Mouse (Mus musculus) liver, embryonic 14.5 days (tissue): ENCODE results near the gene Radil. TPM values are rescaled to one million over a fixed set of nuclear protein-coding genes. Genes with fewer than 3 reads are reported as not detected.

Experiments
- ATAC-seq: fragments of 200-750 bp; cut with Nextera tagmentation; 2 replicates; pipeline ENCODE4 v1.8.0; 2017; ENCODE audit warnings: moderate number of reproducible peaks, mild to moderate bottlenecking, moderate library complexity; ENCODE audit not compliant: insufficient read depth
- DNase-seq, 3 experiments: peaks; one replicate each; pipeline ENCODE4 v3.0.0-alpha.2; 2012 to 2013; ENCODE audit warnings: low read depth in 3 of 3, low spot score in 3 of 3
- H3K27ac ChIP-seq: fragments of 300-500 bp; sonication (generic); 2 replicates; pipeline ENCODE4 v1.5.1; 2014; ENCODE audit warnings: moderate library complexity, mild to moderate bottlenecking, control low read depth, inconsistent platforms
- H3K27me3 ChIP-seq: fragments of 300-500 bp; sonication (generic); 2 replicates; pipeline ENCODE4 v1.6.1; 2014; ENCODE audit warnings: mild to moderate bottlenecking, low read length, moderate library complexity; ENCODE audit not compliant: control insufficient read depth, insufficient read depth
- H3K36me3 ChIP-seq: fragments of 300-500 bp; sonication (generic); replicated peaks from 2 replicates; pipeline ENCODE4 v1.6.1; 2014; ENCODE audit warnings: low read depth; ENCODE audit not compliant: control insufficient read depth, insufficient read depth
- H3K4me1 ChIP-seq, 2 experiments: fragments of 200-500 bp in 1 of 2; fragments of 300-500 bp in 1 of 2; sonication (generic) in 1 of 2; replicated peaks; 2 replicates each; pipeline ENCODE4 v1.6.1; 2012 to 2014; ENCODE audit warnings: antibody characterized with exemption in 1 of 2, inconsistent platforms in 1 of 2, low read length in 1 of 2; ENCODE audit not compliant: control insufficient read depth in 2 of 2, insufficient read depth in 2 of 2
- H3K4me2 ChIP-seq: fragments of 300-500 bp; sonication (generic); 2 replicates; pipeline ENCODE4 v1.6.1; 2014; ENCODE audit warnings: low read depth, mild to moderate bottlenecking, control low read depth, moderate library complexity
- H3K4me3 ChIP-seq, 2 experiments: fragments of 200-500 bp in 1 of 2; fragments of 300-500 bp in 1 of 2; sonication (generic) in 1 of 2; 2 replicates each; pipeline ENCODE4 v1.5.1; 2012 to 2014; ENCODE audit warnings: low read depth in 2 of 2, low read length in 2 of 2, mild to moderate bottlenecking in 2 of 2, control low read depth in 1 of 2, inconsistent platforms in 1 of 2, moderate library complexity in 1 of 2; ENCODE audit not compliant: insufficient read depth in 1 of 2
- H3K9ac ChIP-seq: fragments of 300-500 bp; sonication (generic); replicated peaks from 2 replicates; pipeline ENCODE4 v1.6.1; 2014; ENCODE audit warnings: mild to moderate bottlenecking, control low read depth, moderate library complexity
- H3K9me3 ChIP-seq: fragments of 300-500 bp; sonication (generic); 2 replicates; pipeline ENCODE4 v1.6.1; 2016; ENCODE audit warnings: low read length, mixed read lengths; ENCODE audit not compliant: control insufficient read depth
- CTCF ChIP-seq: IDR thresholded peaks from 2 replicates; pipeline ENCODE4 v1.5.1; 2016; ENCODE audit warnings: antibody characterized with exemption, low read depth, control low read depth
- EP300 ChIP-seq: IDR thresholded peaks from 2 replicates; pipeline ENCODE4 v1.6.1; 2016; ENCODE audit warnings: antibody characterized with exemption, low read depth
- WGBS: fragments of 180-500 bp; shearing (Covaris S2); extraction: QIAGEN DNeasy Blood & Tissue Kit; methylation state at CpG from one replicate; pipeline ENCODE4 v1.1.7; 2014; ENCODE audit not compliant: insufficient replicate concordance; 5-methylcytosine and 5-hydroxymethylcytosine counted together
- polyA plus RNA-seq, 2 experiments: library from polyadenylated mRNA; depleted of rRNA in 1 of 2; stranded (reverse) in 1 of 2; unstranded in 1 of 2; fragments of >200 nt; fragmentation: Nextera tagmentation in 1 of 2; extraction: Ambion mirVana in 1 of 2; gene quantifications; 2 replicates each; pipeline versions ENCODE4 v1.2.1 to v1.2.3; 2012 to 2014

The Radil gene
- polyA plus RNA-seq, 2 experiments = 0.03 to 0.05 TPM

DNA sequence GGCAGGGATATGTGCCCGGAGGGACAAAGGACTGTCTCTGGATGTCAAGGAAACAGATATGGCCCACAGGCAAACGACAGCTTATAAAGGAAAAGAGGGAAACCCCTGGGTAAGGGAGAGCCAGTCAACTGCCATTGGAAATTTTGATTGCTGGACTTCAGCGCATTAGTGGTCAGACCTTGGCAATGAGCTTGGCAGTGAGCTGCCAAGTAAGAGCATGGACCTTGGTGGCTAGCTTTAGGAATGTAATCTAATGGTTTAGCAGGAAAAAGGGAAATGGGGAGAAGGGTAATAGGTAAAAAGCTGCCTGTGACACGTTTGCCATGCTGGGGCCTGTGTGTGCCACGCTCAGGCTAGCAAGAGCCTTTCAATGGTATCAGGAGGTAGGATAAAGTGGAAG lies 5.0 kb upstream of the Radil start:
- 48% methylated on average over 5 of the region's 5 CpGs for WGBS
- ATAC-seq = no peak

DNA sequence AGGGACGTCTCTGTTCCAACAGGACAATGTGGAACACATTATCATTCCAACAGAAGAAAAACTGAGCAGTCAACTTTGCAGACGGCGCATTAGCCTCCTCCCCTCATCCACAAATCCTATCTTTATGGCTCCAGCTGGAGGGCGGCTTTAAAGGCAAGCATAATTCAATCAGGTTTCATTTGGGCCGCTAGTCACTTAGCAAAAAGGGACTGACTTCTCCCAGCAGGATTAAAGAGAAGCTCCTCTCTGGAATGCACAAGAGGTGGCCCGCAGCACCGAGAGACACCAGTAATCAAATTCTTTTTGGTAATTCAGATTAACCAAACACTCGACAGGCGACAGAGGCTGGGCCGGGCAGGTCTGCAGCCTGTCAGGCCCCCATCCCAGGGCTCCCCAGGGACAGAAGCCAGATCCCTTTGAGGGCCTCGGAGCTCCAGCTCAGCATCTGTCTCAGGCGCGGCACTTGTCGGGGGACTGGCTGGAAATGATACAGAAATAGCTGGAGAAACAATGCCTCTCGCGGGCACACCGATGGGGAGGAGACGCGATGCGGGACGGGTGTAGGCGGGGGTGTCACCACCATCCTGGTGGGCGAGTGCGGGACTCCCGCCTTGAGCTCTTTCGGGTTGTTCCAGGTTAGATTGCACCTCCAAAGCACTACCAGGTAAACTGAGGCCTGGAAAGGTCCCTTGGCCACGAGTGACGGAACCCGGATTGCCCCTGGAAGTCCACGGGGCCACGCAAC lies 765 bp downstream of the Radil start:
- Histone ChIP-seq H3K27ac (no peak overlapping the region), H3K9me3 (no peaks in the 10 kb centered on the region; the same call in 1 of the 2 replicates)

More for the DNA sequence above, 5.0 kb upstream of the Radil start:
- Histone ChIP-seq H3K4me3 (no peak overlapping the region), H3K4me1 (no peaks in the 10 kb centered on the region), H3K27me3 (peaks cover 2% of the 10 kb centered on the region), H3K27ac (no peak overlapping the region), H3K4me2 (no peak overlapping the region), H3K36me3 (no peaks in the 10 kb centered on the region), H3K9ac (no peak overlapping the region), H3K9me3 (no peaks in the 10 kb centered on the region; the same call in 1 of the 2 replicates)
- no peak for TF ChIP-seq CTCF
- DNase-seq = no peak

DNA sequence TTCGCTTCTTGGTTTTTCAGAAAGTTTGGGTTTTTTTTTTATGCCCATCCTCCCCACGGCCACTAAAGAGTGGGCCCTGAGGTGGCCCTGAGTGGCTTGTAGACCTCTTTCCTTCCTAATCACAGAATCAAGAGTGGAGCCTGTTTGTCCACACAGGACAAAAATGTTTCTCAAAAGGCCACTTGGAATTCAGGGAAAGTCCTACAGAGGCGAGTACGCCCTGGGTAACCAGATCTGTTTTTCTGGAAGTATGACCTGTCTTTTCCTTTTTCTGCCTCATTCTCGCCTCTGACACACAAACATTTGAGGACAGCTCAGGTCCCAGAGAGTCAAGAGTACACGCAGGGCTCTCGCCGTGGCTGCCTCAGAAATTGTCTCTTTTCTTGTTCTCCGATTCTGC lies 1.5 kb downstream of the Radil start:
- no peak for DNase-seq
- TF ChIP-seq EP300 = no peak
- TF ChIP-seq CTCF = no peak
- Histone ChIP-seq H3K4me1 (no peaks in the 10 kb centered on the region), H3K27ac (no peak overlapping the region), H3K4me3 (no peak overlapping the region), H3K36me3 (no peaks in the 10 kb centered on the region), H3K9me3 (no peaks in the 10 kb centered on the region; the same call in 1 of the 2 replicates), H3K27me3 (peaks cover 19% of the 10 kb centered on the region), H3K9ac (no peak overlapping the region), H3K4me2 (no peak overlapping the region)
- 55% methylated on average over 9 of the region's 9 CpGs for WGBS
- ATAC-seq = no peak

More for the DNA sequence above, 765 bp downstream of the Radil start:
- Histone ChIP-seq H3K4me2 (peak overlapping the region; percentile 58), H3K36me3 (no peaks in the 10 kb centered on the region), H3K4me1 (no peaks in the 10 kb centered on the region), H3K9ac (no peak overlapping the region), H3K4me3 (peak overlapping the region; percentile 19 to 47; a peak in 3 of 4 replicates), H3K27me3 (peaks cover 19% of the 10 kb centered on the region)
- 14% methylated on average over 31 of the region's 31 CpGs for WGBS
- ATAC-seq = 0 out of 2 replicates have a peak, but pooled peaks have one; percentile 11
- TF ChIP-seq EP300 (no peak), CTCF (no peak)
- no peak for DNase-seq

DNA sequence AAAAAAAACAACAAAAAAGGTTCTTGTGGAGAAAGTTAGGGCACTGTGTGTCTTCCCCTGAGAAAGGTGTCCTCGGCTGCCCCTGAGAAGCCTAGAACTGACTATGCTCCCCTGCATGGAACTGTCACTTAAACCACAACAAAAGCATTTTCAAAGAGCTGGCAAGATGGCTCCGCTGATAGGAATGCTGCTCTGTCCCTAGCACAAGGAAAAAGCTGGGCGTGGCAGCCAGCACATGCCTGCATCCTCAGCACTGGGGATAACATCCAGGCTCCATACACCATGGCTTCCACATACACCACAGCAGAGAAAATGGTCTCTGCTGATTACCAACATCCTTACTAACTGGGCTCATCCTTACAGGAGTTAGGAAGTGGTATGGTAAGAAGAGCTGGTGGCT lies 3.8 kb downstream of the Radil start:
- Histone ChIP-seq H3K9me3 (no peaks in the 10 kb centered on the region; the same call in 1 of the 2 replicates), H3K27ac (no peak overlapping the region), H3K4me1 (no peaks in the 10 kb centered on the region), H3K36me3 (no peaks in the 10 kb centered on the region), H3K4me2 (no peak overlapping the region), H3K4me3 (no peak overlapping the region), H3K9ac (no peak overlapping the region), H3K27me3 (peaks cover 19% of the 10 kb centered on the region)
- TF ChIP-seq EP300 (no peak), CTCF (no peak)
- WGBS = 44% methylated on average over 3 of the region's 3 CpGs
- ATAC-seq (no peak), DNase-seq (no peak)

DNA sequence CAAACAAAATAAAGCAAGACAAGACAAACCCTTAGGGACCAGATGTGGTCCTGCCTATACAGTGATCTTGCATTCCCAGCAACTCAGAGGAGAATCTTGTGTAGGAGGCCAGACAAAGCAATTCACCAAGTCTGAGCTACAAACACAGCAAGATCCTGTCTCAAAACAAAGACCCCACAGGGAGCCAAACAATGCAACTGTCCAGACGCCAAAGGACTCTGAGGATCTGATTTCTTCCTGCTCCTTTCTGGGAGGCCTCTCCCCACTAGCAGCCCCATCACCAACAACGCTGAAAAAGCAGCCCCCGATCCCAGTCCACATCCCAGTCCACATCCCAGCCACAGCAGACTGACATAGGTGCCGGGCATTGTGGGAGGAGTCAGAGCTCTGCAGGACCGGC lies 4.6 kb downstream of the Radil start:
- no peak overlapping the region for H3K9ac ChIP-seq
- DNase-seq = no peak
- peaks cover 19% of the 10 kb centered on the region for H3K27me3 ChIP-seq
- 31% methylated on average over 5 of the region's 5 CpGs for WGBS
- ATAC-seq = no peak
- no peak for TF ChIP-seq EP300
- TF ChIP-seq CTCF = no peak
- H3K4me3 ChIP-seq = no peak overlapping the region
- no peak overlapping the region for H3K4me2 ChIP-seq
- no peaks in the 10 kb centered on the region for H3K4me1 ChIP-seq
- no peaks in the 10 kb centered on the region for H3K36me3 ChIP-seq
- H3K27ac ChIP-seq = no peak overlapping the region
- no peaks in the 10 kb centered on the region; the same call in 1 of the 2 replicates for H3K9me3 ChIP-seq
